Mouse (Mus musculus): ENCODE results near the gene Tbx6.

The Tbx6 gene

DNA sequence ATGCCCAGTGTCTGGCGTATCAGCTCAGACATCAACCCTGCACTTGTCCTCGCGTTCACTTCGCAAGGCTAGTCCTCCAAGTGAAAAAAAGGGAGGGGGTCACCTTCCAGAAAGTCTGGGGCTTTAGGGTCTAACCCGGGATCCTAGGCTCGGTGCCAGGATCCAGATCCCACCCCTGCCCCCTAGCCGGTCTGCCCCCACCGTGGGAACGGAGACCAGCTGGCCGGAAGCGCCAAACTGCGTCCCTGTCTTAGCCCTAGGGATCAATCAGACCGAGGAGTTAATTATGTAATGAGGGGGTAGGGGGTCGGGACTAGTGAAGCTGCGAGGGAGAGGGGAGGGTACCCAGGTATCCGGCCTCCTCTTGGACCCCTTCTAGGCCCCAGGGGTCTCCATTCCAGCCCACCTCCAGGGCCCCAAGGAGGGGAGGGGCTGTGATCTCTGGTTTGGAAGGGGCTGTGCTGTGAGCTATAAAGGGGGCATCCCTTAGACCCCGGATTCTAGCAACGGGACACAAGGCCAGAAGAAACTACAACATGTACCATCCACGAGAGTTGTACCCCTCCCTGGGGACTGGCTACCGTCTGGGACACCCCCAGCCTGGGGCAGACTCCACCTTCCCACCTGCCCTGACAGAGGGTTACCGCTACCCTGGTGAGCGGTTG, at the start of gene Tbx6:
Tbx6 (plus strand) TSS at position 513 of the 665 bp plus-strand sequence.
- no peak for DNase-seq

DNA sequence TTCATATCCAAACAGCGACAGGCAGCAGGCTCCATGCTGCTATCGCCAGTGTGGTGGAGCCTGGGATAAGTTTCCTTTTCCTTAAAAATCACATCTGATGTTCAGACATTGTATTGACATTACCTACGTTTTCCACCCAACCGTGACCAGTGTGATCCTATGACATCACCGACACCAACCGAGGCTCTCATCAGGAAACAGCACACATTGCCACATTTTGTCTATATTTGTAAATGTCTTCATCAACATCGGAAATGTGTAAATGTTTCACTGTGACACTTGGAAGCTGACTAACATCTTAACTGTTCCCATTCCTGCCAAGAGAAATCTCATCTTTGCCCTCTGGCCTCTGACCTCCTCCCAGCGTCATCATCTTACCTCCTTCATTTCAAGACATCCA, 45.2 kb upstream of the Tbx6 start:
- no peak for DNase-seq

DNA sequence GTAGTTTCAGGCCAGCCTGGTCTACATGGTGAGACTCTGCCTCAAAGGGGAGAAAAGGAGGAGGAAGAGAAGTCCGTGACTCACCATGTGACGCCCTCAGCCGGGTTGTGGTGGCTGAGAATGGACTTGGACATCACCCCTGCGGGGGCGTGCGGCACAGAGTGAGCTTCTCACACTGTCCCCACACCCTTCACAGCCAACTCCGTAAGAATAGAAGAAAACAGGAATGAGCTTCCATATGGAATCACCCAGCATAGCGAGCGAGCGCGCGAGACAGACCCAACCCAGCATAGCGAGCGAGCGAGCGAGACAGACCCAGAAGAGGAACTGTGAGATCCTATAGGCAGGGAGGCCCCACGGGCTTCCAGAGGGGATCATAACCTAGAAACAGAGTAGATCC, 41.7 kb upstream of the Tbx6 start:
- DNase-seq, result no peak

DNA sequence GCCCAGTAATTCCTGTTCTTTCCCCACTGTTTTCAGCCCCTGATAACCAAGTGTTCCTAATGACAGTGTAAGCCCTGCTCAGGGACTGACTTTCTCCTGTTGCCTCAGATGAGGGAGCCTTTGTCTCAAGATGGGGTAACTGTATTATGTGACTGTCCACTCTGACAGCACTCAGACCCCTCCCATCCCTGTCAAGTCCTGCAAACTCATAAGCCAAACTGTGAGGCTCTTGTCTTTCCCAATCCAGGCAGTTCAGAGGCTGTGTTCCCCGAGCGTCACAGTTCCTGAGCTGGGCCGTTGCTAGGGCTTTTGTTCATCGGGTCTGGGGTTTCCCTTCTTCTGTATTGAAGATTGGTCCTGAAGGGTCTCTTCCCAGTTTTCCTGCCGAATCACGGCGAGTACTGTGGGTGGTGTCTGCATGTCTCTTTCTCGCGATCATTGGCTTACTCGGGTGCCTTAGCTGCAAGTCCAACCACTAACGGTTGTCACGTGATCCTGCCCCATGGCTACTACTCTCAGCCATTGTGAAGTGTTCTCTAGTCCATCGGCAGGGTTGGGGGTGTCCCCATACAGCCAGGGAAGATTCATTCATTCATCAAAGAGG, 41.0 kb upstream of the Tbx6 start:
- no peak for DNase-seq

DNA sequence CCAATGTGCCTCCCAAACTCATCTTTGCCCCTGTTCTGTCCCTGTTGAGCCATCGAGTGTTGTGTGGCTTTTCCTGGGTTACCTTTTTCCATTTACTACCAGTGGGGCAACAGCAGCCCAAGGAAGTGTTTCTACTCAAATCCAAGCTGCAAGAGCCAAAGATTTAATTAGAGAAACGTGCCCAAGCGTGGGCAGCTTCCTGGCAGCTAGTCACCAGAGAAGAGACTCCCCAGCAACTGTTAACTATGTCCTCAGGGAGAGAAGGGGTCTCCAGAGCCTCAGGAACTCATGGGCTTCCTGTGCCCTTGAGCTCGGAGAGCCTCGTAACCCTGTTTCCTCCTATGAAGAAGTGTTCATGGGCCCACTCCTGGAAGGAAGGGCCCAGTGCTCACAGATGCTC, 40.3 kb upstream of the Tbx6 start:
- no peak for DNase-seq

DNA sequence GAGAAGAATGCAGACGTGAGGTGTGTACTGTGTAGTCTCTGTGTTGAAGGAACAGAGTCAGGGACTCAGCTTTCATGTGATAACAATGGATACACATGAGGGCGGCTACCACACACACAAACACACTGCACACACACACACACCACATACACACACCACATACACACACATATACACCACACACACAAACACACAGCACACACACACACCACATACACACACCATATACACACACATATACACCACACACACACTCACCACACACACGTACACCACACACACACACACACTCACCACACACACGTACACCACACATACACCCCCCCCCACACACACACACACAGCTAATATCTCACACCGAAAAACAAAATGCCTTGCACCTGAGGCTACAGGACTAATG, 39.8 kb upstream of the Tbx6 start:
- no peak for DNase-seq

DNA sequence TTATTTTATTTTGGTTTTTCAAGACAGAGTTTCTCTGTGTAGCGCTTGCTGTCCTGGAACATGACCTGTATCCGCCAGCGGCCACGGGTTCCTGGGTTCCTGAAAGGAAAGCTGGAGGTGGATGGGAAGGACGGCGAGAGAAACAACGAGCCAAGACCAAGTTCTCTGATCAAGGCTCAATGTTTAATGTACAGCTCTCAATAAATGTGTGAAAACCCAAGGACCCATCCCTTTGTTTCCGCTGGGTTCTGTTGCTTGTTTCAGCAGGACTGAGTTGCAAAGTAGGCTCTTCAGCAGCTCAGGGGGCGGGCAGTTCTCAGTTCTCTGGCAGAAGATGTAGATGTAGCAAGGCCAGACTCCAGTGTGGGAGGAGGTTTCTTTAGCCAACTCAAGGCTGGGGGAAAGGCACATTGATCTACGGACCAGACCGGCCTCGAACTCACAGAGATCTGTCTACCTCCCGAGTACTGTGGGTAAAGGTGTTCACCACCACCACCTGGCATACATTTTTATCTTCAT, 39.3 kb upstream of the Tbx6 start:
- DNase-seq, result no peak

DNA sequence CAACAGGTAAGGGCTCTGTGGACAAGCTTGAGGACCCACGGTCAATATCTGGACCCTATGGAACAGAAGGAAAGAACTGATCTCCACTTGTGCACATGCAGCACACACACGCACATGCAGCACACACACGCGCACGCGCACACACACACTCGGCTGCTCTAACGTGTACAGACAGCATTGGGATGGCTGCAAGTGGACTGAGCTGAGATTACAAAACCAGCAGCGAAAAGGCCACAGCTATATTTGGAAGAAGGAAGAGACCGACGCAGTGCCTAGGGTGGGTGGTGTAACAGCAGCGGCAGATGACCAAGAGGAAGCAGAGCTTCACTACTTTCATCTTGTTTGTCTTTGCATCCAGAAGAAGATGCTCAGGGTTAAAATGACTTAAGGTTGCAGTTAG, 35.2 kb upstream of the Tbx6 start:
- DNase-seq, result no peak

DNA sequence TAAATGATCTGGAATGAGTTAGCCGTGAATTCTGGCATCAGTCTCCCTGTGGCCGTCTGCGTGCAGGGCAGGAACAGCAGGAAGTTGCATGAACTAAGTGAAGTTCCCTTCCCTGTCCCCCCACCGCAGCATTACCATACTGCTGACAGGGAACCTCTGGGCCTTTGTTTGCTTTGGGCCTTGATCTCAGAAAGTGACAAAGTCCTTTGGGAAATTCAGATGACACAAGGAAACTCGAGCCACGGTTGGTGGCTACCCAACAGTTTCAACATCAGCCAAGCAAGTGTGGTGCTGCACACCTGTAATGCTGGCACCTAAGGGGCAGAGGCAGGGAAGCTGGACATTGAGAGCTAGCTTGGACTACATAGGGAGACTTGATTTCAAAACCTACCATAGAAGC, 34.5 kb upstream of the Tbx6 start:
- DNase-seq, result no peak

DNA sequence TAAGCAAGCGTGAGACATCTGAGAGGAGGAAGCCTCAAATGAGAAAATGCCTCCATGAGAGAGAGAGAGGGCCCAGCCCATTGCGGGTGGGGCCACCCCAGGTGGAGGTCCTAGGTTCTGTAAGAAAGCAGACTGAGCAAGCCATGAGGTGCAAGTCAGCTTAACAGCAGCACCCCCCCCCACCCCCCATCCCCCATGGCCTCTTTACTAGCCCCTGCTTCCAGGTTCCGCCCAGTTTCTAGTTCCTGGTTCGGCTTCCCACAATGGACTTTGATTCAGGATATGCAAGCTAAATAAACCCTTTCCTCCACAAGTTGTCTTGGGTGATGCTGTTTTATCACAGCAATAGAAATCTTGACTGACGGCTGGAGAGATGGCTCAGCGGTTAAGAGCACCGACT, 32.5 kb upstream of the Tbx6 start:
- no peak for DNase-seq

DNA sequence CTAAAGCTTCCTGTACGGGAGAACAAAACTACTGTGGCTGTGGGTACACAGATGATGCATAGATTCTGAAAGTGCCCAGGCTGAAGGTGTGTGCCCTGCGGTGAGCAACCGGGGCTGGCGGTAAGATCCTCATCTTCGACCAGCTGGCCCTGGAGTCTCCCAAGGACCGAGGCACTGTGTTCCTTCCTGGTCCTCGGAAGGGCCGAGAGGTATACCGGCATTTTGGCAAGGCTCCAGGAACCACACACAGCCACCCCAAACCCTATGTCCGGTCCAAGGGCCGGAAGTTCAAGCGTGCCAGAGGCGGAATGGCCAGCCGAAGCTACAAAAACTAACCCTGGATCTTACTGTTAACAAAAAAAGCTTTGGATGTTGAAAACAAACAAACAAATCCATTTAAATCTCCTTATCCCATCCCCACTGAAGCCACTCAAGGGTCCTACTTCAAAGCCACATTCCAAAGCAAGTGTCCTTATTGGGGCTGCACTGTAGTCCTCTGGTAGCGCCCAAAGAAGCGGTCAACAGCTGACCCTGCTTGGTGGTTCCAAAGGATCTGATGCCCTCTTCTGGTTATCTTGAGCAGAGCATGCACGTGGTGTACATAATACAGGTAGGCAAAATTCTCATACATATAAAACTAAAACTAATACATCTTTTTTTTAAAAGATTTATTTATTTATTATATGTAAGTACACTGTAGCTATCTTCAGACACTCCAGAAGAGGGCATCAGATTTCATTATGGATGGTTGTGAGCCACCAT, 31.5 kb upstream of the Tbx6 start:
- no peak for DNase-seq

DNA sequence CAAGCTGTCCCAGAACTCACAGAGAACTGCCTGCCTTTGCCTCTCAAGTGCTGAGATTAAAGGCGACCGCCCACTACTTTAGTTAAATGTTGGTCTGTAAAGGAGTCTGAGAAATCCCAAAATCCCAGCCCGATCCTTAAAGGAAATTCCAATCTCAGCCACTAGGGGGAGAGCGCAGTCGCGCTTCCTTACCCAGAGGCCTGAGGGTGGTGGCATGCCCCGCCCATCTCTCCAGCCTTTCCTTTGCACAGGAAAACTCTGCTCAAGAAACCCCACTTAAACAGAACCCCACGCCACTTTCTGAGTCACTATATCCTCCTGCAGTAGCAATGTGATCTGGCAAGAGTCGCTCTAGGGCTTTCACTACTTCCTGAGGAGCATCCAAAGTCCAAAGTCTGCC, 26.4 kb upstream of the Tbx6 start:
- DNase-seq, result peak; percentile 86

DNA sequence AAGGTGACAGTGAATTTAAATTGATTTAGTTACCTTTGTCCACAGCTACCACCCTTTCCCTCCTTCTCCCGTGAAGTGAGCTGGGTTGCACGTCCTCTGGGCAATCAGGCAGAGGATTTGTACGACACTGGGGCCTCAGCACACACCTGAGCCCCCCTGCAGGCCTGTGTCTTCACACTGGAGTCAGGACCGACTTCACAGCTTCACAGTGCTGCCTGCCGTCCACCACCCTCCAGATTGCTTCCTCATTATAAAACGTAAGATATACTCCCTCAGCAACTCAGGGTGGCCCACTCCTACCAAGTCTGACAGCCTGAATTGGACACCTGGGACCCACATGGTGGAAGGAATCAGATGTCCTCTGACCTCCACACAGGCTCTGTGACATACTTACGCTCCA, 22.7 kb upstream of the Tbx6 start:
- no peak for DNase-seq

DNA sequence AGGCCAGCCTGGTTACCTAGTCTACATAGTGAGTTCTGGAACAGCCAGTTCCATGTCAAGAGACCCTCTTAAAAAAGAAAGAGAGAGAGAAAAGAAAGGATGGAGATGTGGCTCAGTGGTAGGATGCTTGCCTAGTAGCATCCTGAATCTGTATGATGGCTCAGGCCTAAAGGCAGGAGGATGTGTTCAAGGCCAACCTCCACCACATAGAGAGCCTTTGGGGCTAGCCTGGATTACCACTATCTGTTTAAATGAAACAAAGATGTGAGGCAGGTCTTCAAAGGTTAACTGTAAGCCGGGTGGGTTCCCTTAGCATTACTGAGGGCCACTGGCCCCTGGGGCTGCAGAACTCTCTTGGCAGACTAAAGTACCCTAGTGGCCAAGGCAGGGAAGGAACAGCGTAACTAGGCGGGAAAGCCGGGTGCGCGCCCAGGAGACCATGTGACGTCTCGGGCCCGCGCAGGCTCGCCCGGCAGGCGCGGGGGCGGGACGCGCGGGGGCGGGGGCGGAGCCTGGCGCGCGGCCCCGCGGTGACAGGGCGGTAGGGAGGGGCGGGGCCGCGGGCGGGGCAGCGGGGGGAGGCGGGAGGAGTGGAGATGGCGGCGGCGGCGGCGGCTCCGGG, 22.1 kb upstream of the Tbx6 start, which contains the start of gene Mapk3:
Mapk3 (plus strand) TSS at position 552 of the 622 bp plus-strand sequence.
- DNase-seq, result peak; percentile 90

DNA sequence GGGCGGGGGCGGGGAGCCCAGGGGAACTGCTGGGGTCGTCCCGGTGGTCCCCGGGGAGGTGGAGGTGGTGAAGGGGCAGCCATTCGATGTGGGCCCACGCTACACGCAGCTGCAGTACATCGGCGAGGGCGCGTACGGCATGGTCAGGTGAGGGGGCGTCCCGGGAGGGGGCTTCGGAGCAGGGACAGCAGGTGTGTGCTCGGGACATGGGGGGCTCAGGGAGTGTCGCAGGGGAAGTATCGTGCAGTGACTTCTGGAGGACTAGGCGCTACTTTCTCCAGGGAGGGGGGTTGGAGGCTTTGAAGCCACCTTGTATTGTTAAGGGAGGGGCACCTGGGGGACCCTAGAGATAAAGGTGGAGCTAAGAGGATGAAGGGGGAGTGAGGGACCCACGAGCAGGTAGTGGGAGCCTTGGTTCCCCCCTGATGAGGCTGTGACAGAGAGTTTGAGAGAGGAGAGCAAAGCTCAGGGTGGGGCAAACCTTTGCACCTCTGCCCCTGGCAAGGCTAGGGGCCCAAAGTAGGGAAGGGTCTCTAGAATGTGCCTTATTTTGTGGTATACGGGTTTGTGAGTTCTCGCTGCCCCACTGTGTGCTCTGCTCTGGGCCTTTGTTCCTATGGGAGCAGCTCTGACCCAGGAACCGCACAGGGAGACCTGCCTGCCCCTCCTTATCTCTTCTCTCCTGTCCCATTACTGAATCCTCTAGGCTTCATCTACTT, 21.5 kb upstream of the Tbx6 start:
- no peak for DNase-seq

DNA sequence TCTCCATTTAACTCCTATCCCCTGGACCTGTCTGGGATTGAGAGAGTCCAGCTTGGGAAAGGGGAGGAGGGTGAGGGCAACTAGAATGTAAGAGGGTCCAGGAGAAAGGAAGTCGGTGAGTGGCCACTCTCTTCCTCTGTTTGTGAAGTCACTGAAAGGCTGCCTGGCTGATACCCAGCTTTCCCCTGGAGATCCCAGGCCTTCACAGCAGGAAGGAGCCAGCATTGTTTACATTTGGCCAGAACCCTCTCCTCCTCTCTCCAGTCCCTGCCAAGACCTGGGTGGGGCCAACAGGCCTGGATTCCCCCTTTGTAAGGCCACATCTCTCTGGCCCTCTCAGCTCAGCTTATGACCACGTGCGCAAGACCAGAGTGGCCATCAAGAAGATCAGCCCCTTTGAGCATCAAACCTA, 20.9 kb upstream of the Tbx6 start:
- DNase-seq, result peak; percentile 63

DNA sequence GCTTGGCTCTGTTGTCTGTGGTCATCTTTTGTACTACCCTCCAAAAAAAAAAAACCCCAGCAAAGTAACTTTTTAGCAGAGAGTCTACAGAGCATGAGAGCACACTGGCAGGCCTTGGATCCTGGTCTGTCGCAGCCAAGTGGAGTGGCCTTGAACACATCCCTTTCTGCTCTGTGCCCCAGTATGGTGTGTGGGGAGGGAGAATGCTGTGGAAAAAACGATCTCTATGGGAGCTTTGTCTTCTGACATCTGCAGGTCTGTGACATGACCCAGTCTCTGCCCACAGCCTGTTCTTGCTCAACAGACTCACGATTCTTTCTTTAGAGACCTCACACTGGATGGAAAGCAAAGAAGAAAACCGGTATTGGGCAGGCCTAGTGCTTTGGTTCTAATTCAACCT, 20.3 kb upstream of the Tbx6 start:
- DNase-seq, result no peak

DNA sequence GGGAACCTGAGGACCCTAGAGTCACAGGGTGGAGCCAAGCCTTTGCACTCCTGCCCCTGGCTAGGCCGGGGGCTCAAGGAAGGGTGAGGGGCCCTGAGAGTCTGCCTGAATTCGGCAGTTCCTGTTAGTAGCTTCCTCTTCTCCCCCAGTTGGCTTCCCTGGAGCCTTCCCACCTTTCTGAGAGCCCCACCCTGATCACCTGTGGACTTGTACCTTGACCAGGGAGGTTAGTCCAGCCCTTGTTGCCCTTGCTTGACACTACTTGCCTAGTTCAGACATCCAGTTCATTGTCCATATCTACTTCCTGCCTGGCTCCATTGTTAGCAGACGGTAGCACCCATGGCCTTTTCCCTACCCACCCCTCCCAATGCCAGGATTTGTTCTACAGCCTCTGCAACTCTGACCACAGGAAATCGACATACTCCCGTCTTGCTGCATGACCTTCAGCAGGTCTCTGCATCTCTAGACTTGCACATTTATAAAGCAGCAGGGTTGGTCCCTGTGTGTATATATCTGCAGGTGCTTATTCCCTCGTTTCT, 19.7 kb upstream of the Tbx6 start:
- no peak for DNase-seq

DNA sequence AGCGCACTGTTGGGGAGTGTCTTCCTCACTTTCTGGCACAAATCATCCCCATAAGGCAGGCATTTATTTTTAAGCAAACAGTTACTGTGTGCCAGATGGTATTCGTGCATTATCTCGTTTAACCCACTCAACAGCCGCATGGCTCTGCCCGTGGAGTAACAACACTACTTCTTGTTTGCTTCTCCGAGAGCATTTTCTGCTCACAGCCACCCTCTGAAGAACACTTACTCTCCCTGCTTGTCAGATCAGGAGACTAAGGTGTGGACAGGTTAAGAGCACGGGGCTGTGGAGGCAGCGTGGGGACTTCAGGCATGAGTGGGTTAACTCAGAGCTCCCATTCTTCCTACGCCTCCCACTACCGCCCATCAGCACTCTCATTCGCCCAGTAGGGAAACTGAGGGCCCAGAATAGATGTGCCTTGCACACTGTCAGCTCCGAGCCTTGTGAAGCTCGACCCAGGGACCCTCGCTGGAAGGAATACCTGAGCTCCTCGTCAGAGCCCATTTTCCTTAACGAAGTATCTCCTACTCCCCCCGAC, 18.7 kb upstream of the Tbx6 start:
- DNase-seq, result no peak

DNA sequence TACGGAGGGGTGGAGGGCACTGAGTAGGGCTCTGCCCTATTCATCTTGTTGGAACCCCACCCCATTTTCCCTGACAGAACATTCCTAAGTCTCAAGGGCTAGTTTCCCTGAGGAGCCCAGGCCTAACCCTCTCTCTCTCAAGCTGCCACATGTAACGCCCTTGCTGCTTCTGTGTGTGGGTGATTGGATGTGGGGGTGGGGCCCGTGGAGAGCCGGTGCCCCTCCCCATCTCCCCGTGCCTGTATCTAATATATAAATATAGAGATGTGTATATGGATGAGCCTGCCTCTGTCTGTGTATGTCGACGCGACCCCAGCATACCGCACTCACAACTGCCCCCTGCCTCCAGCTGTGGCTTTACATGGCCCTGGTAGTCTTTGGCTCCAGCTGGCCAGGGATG, 15.7 kb upstream of the Tbx6 start:
- no peak for DNase-seq

DNA sequence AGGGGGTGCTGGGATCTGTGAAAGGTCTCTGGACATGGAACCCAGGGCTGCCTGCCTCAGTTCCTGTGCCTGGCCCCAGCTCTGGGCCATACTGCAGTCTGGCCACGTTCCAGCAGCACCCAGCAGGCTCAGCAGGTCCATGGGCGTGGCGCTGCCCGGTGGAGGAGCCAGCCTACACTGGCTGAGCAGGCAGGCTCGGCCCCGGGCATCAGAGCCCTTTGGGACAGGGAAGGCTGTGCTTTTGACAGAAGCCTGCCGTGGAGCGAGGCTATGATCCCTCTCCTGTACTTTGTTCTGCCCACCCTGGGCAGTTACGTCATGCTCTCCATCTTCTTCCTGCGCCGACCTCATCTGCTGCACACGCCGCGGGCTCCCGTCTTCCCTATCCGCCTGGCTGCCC, 15.1 kb upstream of the Tbx6 start, which contains the start of gene Gdpd3:
Gdpd3 (plus strand) TSS at position 134 of the 400 bp plus-strand sequence.
- DNase-seq, result peak; percentile 67

DNA sequence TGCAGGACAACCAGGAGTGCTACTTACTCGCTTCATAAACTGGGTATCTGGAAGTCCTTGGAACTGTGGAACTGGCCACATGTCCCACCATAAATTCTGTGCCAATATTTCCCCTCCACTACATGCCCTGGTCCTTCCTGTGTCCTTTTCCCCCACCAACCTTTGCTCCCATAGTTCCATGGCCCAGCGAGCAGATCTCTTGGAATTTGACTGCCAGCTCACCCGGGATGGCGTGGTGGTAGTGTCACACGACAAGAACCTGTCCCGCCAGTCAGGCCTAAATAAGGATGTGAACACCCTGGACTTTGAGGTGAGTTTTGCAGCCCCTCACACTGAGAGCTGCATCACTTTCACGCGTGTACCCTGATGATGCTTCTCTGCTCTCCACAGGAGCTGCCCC, 14.3 kb upstream of the Tbx6 start:
- DNase-seq, result no peak
